Mouse (Mus musculus) layer of hippocampus, adult 8-10 months (tissue): ENCODE results near the gene Sox18. TPM values are rescaled to one million over a fixed set of nuclear protein-coding genes. Genes with fewer than 3 reads are reported as not detected.

Source experiments
- DNase-seq, 2 experiments: peaks; one replicate each; pipeline ENCODE4 v3.0.0; 2022; ENCODE audit warnings: low spot score in 2 of 2
- total RNA-seq, 4 experiments: library from RNA; stranded (reverse); gene quantifications; 2 replicates each; pipeline ENCODE4 v1.2.4; 2022

Sox18 gene
- total RNA-seq, 4 experiments from 2014 or later: 7.6 to 11.3 (median 10.9) TPM

DNA sequence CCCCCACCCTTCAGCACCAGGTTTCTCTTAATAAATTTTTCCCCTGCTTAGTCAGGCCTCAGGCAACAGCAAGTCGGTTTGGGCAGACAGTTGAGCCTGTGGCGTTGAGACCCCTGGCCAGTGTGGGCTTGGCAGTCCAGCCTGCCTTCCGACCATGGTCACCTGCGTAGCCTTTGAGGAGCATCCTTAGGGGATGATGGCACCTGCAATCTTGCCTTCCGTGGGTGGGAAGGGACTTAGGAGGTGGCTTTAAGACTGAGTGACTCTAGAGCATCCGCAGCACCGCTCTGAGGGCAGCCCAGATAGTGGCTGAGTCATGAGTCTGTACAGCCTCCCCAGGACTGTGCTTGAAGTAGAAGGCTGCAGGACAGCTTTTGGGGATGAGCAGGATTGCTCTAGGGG is 9.3 kb upstream of the Sox18 start:
- DNase-seq: no peak

DNA sequence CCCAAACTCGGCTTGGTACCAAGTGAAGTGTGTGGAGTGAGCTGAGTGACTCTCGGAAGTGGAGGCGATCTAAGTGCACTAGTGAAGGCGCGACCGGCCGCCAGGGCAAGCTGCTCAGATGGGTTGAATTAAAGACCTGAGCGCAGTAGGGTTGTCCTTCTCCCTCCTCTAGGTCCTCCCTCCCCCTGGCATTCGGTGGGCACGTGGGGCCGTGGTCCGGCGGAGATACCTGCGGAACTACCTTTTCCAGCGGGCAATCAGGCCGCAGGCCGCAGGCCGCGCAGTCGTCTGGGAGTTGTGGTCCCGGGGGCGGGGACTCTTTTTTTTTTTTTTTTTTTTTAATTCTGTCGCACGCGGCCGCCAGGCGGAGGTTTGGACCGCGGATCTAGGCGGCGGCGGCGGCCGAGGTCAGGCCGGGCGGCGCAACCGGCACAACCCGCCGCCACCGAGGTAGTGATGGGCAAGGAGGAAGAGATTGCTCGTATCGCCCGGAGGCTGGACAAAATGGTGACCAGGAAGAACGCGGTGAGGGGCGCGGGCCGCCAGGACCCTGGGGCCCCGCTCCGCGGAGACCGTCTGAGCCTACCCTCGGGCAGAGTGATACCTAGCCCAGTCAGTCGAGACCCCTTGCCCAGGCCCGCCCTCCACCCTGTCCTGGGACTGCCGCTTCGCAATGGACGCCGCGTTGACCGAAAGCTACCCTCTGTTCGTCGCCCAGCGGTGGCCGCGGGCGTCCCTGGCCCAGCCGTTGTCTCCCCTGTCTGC is 8.7 kb upstream of the Sox18 start, which contains the start of gene Tcea2:
Gene Tcea2 (plus strand): TSS at position 360 of the 765 bp plus-strand sequence.
- DNase-seq: peak in 1 of 2 experiments; percentile 64

DNA sequence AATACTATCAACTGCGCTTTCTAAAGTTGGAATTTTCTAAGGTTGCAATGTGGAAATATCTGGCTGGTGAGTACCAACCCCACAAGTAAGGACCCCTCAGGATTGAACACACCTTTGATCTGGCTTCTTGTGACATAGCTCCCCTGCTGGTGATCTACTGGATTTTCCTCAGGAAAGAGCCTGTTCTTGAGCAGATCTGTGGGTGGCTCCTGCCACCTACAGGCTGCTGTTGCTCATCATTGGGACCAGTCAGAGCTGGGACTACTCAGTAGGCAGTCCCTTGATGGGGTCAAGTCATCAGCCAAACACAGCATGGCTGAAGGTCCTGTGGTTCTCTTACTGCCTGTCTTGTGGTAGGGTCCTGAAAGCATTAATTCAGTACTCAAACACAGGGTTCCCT is 7.3 kb upstream of the Sox18 start:
- DNase-seq: peak; percentile 81 to 84

DNA sequence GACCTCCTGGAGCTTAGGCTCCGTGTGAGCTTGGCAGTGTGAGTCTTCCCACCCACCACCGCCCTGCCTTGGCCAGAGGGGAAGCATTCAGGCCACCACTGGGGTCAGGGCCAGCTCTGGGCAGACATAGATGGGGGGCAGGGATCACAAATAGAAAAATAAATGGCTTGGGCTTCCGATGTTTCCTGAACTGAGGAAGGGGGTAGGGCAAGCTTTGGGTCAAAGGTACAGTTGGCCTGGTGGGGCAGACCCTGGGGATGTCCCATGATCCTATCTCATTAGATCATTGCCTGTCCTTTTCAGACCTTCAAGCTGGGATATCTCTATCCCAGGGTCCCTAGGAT is 6.3 kb upstream of the Sox18 start:
- DNase-seq: no peak

DNA sequence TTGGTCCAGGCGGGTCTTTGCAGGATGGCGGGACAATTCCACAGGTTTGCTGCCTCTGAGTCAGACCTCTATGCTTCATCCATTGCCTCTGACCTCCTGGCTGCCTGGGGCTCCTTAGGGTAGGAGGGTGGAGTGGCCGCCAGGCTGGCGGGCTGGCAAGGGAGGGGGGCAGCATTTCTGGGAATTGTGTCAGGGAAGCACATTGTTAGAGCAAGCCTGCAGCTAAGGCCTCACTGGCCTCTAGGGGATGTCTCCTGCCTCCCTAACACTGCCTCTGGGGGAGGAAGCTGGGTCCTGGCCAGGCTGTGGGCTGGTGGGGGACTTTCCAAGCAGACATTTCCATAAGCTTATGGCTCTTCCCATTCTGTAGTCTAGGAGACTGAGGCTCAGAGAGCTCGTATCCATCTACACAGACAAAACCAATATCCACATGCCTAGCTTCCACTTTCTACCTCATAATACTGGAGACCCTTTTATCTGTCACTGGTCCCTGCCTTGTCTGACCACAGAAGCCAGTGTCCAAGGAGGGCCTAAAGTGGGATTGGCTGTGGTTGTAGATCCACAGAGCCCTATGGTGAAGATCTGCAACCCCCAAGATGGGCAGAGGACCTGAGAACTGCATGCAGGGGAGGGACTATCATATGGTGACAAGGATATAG is 5.8 kb upstream of the Sox18 start:
- DNase-seq: no peak

DNA sequence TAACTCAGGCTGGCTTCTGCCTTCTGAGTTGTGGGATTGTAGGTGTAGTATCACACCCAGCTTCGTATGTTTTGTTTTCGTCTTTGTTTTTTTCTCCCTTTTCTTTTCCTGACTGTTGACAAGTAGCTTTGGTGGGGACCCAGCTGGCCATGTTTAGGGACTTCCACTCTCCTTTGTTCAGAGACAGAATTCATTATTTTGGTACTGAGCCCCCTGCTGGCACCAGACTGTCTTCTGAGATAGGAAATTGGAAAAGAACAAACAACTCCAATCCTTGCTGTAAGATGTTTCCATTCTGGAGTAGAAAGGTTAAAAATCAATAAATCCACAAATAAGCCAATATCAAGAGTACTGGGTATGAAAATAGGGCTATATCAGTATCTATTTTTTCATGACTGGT is 5.0 kb upstream of the Sox18 start:
- no peak for DNase-seq

DNA sequence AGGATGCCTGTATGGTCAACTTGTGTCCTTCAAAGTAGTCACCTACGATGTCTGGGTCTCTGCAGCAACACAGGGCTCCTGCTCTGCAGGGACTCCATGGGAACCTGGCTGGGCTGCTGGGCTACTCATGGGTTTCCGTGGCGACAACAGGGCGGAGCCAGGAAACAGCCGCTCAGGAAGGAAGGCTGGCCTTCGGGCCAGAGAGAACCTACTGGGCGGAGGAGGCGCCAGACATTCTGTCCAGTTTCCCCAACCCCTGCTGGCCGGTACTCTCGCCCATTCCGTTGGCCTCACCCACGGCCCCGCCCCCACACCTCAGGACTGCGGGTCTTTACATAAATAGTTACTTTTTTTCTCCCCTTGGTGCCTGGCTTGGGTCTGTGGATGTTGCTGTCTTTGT is 4.0 kb upstream of the Sox18 start:
- DNase-seq: peak in 1 of 2 experiments; percentile 50

DNA sequence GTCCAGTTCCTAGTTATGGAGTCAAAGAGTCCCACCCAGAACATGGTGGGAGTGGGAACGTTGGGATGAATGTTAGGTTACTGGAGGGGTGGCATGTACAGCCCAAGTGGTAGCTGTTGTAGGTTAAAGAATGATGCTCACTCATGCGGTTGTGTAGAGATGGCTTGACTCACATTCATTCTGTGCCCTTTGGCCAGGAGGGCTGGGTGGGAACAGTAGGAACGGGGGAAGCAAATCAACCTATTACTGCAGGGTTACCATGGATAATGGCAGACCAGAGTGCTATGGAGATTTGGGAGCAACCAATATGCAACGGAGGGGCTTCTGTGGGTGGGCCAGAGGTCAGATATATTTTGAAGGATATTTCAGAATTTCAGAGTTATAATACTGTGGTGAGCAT is 3.5 kb upstream of the Sox18 start:
- no peak for DNase-seq

DNA sequence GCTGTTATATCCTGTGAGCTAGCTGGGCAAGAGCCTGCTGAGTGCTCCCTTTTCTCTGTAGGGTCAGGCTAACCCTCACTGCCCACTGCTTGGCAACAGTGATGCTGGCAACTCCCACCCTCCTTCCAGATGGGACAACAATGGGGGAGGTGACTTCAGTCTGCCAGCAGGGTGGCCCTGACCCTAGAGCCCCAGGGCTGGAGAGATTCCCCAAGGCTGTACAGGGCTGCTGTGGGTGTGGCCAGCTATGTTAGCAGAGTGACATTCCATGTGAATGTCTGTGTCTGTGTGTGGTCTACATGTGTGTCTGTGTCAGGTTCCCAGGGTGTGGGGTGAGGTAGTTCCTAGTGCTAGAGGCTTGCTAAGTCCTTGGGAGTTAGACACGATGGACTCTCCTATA is 2.1 kb upstream of the Sox18 start:
- no peak for DNase-seq

DNA sequence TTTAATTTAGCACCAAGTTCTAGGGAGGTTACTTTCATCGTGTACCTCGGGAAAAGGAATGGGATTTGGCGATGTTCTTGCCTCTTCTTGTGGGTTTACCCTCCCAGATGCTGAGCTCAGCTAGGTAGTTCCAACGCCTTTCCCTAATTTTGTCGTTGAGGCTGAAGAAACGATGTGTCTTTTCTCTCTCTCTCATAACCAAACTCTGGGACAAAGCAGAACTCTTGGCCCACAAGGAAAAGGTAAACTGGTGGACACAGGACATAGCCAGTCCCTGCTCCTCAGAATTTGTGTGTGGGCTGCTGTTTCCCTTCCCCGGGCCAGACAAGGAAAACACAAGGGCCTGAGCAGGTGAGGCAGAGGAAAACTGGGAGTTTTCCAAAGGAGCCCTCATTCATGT is 544 bp upstream of the Sox18 start:
- DNase-seq: no peak

DNA sequence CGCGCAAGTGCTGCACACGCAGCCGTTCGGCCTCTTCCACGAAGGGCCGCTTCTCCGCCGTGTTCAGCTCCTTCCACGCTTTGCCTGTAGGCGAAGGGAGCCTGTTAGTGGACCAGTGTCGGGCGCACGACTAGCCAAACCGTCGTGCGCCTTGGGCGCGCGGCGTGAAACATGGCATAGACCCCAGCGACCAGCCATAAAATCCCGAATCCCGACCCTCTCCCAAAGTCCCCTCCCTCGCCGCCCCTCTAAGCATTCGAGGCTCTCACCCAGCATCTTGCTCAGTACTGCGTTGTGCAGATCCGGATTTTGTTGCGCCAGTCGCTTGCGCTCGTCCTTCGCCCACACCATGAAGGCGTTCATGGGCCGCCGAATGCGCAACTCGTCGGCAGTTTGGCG is 528 bp downstream of the Sox18 start:
- no peak for DNase-seq

DNA sequence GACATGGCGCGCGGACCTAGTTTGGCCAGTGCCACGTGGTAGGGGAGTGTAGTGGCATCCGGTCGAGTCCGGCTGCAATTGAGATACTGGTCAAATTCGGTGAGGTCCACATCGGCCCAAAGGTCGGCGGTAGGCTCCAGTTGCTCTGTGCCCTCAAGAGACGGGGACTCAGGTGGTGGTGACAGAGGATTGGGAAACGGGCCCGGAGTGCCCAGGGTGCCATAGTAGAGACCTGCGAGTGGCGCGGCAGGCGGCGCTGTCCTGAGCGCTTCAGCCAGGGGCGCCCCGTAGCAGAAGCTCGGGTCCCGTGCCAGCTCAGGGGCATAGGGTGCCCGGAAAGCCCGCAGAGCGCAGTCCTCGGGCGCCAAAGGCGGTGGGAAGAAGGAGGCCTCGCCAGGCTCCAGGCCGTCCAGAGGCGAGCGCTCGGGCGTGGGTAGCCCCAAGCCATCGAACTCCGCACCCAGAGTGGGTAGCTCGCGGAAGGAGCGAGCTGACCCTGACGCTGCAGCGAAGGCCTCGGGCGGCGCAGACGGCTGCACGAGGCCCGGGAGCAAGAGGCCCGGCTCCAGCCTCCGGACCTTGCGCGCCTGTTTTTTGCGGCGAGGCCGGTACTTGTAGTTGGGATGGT is 1.0 kb downstream of the Sox18 start:
- no peak for DNase-seq

DNA sequence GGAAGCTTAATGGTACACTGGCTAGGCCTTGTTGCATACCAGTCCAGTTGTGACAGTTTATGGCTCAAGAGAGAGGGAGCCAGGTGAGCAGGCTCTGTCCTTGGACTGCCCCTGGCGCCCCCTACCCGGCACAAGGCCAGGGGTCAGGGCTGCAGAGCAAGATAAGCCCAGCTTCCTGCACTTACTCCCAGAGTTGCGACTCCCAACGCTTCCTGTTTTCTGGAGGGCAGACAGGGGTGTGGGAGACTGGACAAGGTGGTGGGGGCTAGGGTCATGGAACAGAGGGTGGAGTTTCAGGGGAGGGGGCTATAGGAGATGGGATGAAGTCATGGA is 8.2 kb downstream of the Sox18 start:
- no peak for DNase-seq

DNA sequence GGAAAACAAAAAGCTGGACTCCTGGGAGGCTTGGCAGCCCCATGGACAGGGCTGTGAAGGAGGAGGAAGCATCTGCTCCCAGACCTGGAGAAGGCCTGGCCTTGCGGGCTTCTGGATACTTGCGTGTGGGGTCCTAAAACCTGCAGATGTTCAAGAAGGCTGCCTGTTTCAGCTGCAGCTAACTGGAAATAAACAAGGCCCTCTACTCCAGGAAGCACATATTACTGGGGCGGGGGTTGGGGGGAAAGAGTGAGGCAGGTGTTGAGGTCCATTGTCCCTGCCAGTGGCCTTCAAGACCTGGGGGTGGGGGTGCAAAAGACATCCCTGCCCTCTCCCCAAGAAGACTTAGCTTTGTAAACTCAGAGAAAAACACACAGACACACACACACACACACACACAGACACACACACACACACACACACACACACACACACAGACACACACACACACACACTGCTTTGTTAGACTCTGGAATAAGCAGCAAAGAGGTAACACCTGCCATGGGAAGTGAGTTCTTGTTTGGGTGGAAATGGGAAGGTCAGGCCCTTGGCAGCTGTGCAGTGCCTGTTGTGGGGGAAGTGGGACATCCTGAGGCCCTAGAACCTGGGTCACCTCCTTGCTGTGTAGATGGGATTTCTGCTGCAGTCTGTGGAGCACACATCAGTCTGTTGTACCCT is 8.7 kb downstream of the Sox18 start:
- DNase-seq: no peak

DNA sequence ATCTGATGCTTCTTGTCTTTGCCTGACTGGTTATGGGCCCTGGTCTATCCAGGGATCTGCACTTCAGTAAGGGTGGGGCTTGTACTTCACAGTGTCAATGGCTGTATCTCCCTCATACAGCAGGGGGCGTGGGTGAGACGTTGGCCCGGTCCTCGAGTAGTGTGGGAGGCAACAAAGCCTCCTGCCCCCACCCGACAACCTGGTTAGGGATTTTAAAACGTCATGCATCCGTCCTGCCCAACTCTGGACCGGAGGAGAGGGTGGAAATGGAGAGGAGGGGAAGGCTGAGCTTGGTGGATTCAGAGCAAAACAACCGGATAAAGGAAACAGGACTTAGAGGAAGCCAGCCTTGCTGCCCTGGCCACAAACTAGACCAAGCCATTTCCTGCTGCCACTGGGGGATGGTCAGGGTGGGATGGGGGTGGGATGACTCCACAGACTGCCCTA is 11.8 kb downstream of the Sox18 start:
- peak; percentile 83 to 85 for DNase-seq

DNA sequence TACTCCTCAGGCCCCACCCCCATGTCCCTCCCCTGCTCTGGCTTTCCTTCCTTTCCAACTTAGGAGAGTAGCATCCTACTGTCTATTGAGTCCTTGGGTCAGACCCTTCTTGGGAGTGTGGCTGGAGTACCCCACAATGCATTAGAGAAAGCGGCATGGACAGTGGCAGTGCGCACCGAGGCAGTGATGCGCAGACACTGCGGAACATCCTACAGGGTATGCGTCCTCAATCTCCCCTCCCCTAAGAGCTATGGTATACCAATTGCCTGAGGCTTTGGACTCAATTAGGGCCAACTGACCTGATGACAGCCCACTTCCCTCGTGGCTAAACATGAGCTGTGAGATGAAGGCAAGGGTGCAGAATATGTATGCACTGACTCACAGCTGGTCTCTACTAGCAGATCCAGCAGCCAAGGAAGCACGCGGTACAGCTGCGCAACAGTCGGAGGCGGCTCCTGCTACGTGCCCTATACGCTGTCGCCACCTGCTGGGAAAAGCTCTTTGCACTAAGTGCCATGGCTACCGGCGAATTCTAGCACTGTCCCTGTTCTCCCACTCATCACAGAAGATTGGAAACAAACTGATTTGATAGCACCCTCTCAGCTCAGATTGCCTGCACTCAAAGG is 12.4 kb downstream of the Sox18 start:
- peak; percentile 52 to 74 for DNase-seq

DNA sequence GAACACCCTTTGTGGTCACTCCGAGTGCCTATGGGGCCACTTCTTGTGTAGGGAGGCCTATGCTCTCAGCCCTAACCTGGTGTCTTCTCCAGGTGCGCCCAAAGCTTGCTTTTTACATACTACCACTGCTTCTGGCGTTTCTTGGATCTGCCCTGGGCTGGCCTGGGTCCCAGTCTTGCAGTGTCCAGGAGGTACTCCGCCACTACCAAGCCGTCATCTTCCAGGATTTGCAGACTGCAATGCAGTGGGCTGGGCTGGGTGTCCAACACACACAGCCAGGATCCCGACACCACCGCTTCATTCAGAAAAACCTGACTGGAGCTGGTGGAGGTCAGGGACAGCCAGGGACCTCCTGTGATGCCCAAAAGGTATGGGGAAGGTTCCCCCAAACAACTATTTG is 12.9 kb downstream of the Sox18 start:
- no peak for DNase-seq

DNA sequence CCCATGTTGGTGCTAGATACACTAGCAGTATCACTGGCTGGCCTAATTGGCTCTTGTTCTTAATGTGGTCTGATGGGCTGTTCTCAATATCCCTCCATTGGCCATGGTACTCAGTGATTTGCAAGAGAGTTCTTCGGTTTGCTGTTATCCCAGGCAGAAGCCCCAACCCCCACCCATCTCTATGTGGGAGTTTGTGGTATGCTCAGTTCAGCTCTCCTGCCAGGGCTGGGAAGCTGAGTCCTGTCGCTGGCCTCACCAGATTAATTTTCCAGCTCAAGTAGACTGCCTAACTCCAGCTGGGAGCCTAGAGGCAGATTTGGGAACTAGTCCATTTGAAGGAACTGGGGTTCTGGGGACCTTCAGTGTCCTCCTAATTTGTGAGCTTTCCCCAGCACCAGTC is 14.0 kb downstream of the Sox18 start:
- no peak for DNase-seq

DNA sequence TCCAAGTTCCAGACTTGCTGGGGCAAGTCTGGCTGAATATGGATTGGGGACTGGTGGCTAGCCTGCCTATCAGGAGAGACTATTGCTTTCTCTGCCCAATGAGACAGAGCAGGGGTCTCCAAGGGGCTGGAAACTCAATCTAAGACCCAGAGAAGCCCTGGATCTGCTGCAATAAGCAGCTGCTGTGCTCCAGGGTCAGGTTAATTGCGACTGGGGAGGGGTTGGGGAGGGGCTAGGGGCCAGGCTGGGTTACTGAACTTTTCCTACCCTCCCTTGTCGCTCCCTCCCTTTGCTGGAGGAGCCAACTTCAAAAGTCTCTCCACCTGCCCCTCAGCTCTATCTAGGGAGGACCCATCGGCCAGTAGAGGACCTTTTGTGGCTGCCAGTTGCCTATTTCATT is 14.7 kb downstream of the Sox18 start, which contains the start of gene Gm29797:
Gene Gm29797 (plus strand): TSS at position 301 of the 400 bp plus-strand sequence.
- DNase-seq: no peak

DNA sequence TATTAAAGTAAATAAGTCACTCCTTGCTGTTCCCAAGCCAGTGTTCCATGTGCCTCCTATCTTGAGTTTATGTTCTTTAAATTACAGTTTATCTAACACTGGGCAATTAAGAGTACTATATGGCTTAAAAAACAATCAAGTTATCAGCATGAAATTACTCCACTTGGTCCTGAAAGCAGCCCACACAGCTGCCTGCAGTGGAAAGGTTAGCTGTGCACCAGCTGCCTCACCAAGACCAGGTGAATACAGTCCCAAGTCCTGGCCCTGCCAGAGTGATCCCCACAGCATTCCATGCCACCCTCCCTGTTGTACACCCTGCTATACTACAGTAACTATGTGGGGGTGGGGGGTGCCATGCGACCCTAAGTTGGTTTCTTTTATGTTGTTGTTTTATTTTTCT is 17.9 kb downstream of the Sox18 start:
- DNase-seq: no peak

DNA sequence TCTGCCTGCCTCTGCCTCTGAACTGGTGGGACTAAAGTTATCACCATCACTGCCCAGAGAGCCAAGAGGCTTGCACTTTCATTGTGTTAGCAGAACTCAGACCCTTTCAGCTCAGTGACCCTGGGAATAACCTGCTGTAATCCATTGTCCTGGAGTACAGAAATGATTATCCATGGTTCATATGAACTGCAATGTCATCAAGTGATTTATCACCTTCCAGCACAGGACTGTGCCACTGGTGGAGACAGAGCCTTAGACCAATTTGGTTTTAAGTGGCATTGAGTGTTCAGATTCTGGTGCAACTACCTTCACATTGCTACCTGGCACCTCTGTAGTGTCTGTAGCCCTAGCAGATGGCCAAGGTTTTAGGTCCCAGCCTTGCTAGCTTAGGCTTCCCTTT is 18.4 kb downstream of the Sox18 start:
- DNase-seq: no peak

DNA sequence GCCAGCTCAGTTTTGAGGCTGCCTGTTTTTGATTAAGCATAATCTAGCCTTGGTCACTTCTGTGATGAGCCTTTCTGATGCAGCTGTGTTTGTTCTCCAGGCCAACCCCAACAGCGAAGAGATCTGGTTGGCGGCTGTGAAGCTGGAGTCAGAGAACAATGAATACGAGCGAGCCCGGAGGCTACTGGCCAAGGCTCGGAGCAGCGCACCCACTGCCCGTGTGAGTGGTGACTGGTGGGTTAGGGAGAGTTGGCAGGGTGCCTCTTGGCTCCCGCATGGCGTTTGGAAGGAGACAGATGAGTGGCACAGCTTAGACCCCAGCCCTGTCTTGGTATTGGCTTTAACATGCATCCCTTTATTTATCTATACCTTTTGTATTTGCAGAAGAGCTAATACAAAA is 22.5 kb downstream of the Sox18 start:
- no peak for DNase-seq
